Mouse (Mus musculus): ENCODE data around the gene Gja4.

GRCm38 (mm10) chr4:127330181-127331100, 16.6 kb upstream of the Gja4 start, which contains the start of gene Gjb3:
- TF ChIP-seq CTCF (IDR thresholded peaks at IDR 0.05; ENCODE audit: low read depth) = no peak
- no peak for TF ChIP-seq EP300 (optimal IDR thresholded peaks at IDR 0.05)
